29 mouse cellular contexts compared by ENCODE assay signal in the genomic region with DNA sequence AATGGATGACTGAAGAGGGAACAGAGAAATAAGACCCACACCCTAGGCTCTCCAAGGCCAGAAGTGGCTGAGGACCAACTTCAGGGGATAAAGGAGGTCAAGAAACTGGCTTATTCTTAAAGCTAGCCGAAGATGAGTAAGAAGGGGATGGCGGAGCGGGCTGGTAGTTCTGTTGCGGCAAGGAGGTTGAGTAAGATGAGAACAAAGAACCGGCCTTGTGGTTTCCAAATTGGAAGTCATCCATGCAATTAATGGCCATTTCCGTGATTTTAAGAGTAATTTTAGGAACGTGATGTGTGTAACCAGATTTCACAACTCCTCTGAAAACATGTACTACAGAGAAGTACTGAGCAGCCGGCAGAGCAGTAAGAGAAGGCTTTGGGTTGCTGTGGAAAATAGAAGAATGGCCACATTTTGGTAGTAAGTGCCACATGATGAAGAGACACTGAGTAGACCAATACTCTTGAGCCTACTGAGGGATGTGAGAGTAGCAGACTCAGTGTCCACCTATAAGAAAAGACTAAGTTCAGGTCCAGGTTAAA.
DNase-seq lines count a peak whose midpoint lies in the region; ATAC-seq lines count a peak whose summit lies in the region.
"Had no signal": no experiment of that assay in that cellular context is flagged by ENCODE, and none has a peak within 500 bp of the region (broad histone marks: within the 10 kb centered on the region; RNA-seq: fewer than 3 reads in every experiment).

No protein-coding gene starts in this region.

- H3K4me1 ChIP-seq in midbrain, embryonic 11.5 days (ENCODE audit: control insufficient read depth, insufficient read depth, low read length): no peaks in the 10 kb centered on the region
- no peaks in the 10 kb centered on the region for H3K4me1 ChIP-seq in midbrain, embryonic 16.5 days (ENCODE audit: control insufficient read depth, insufficient read depth, low read length)
- H3K4me1 ChIP-seq: embryonic facial prominence, embryonic 13.5 days; intestine, embryonic 15.5 days; liver, embryonic 15.5 days; lung, embryonic 15.5 days; midbrain, embryonic 12.5 days had no signal

- H3K36me3 ChIP-seq in midbrain, embryonic 11.5 days (ENCODE audit: control insufficient read depth, insufficient read depth, low read length): no peaks in the 10 kb centered on the region
- no peaks in the 10 kb centered on the region for H3K36me3 ChIP-seq in midbrain, embryonic 16.5 days (ENCODE audit: control insufficient read depth, insufficient read depth, low read length)
- H3K36me3 ChIP-seq: embryonic facial prominence, embryonic 13.5 days; intestine, embryonic 15.5 days; liver, embryonic 15.5 days; lung, embryonic 15.5 days; midbrain, embryonic 12.5 days had no signal

- H3K4me3 ChIP-seq in midbrain, embryonic 11.5 days (ENCODE audit: low read depth, low read length): no peak overlapping the region
- no peak overlapping the region for H3K4me3 ChIP-seq in midbrain, embryonic 16.5 days (ENCODE audit: low read depth, low read length)
- H3K4me3 ChIP-seq: embryonic facial prominence, embryonic 13.5 days; erythroblast, embryonic 14.5 days; gastrocnemius, adult 2 months; intestine, embryonic 15.5 days; layer of hippocampus, adult 2 months; liver, embryonic 15.5 days; lung, embryonic 15.5 days; midbrain, embryonic 12.5 days had no signal

- ATAC-seq in midbrain, embryonic 11.5 days (ENCODE audit: low FRiP score): no peak
- ATAC-seq in midbrain, embryonic 16.5 days: no peak
- ATAC-seq in granulocyte monocyte progenitor cell, adult 5-6 weeks (replicated peaks; ENCODE audit: poor library complexity, severe bottlenecking): peak; percentile 92
- no peak for ATAC-seq in erythroid progenitor cell, adult 5-6 weeks (replicated peaks; ENCODE audit: low FRiP score, poor library complexity, severe bottlenecking)
- ATAC-seq: forebrain, embryonic 14.5 days; hindbrain, embryonic 16.5 days; intestine, embryonic 15.5 days had no signal

- WGBS in midbrain, embryonic 11.5 days: 92% methylated on average over 8 of the region's 8 CpGs
- WGBS in midbrain, embryonic 16.5 days: 95% methylated on average over 8 of the region's 8 CpGs

- H3K4me2 ChIP-seq in midbrain, embryonic 11.5 days: no peak overlapping the region
- H3K4me2 ChIP-seq in midbrain, embryonic 16.5 days (ENCODE audit: low read length): no peak overlapping the region
- H3K4me2 ChIP-seq: embryonic facial prominence, embryonic 13.5 days; intestine, embryonic 15.5 days; liver, embryonic 15.5 days; lung, embryonic 15.5 days; midbrain, embryonic 12.5 days had no signal

- H3K9ac ChIP-seq in midbrain, embryonic 11.5 days (ENCODE audit: low read length): no peak overlapping the region
- H3K9ac ChIP-seq in midbrain, embryonic 16.5 days (ENCODE audit: low read depth, low read length): no peak overlapping the region
- H3K9ac ChIP-seq: embryonic facial prominence, embryonic 13.5 days; intestine, embryonic 15.5 days; liver, embryonic 15.5 days; lung, embryonic 15.5 days; midbrain, embryonic 12.5 days had no signal

- peak; percentile 2 for DNase-seq in adrenal gland, adult 2 months
- DNase-seq in adrenal gland, postnatal 10 days: no peak
- DNase-seq in midbrain, embryonic 11.5 days (ENCODE audit: low spot score, missing footprints): peak; percentile 51
- peak; percentile 2 for DNase-seq in skeletal muscle tissue, adult 2 months (ENCODE audit: low read depth, low spot score)
- no peak for DNase-seq in urinary bladder, adult 18-20 months (ENCODE audit: low spot score in 2 of 2)
- DNase-seq: adrenal gland, postnatal 36 days; cerebellum, adult 2 months; cerebellum, postnatal 25 days; gastrocnemius, adult 2 months; gastrocnemius, postnatal 36 days; heart, postnatal 14 days; kidney, adult 2 months; kidney, postnatal 36 days; liver; right cerebral cortex, postnatal 25 days; spleen, adult 18-20 months; thymus, postnatal 14 days had no signal

- no peaks in the 10 kb centered on the region for H3K9me3 ChIP-seq in midbrain, embryonic 11.5 days (ENCODE audit: control insufficient read depth, low read length)
- H3K9me3 ChIP-seq in midbrain, embryonic 16.5 days (replicated peaks; ENCODE audit: control insufficient read depth, low read length, poor library complexity, severe bottlenecking): no peaks in the 10 kb centered on the region
- H3K9me3 ChIP-seq: embryonic facial prominence, embryonic 13.5 days; intestine, embryonic 15.5 days; liver, embryonic 15.5 days; lung, embryonic 15.5 days; midbrain, embryonic 12.5 days had no signal

- H3K27ac ChIP-seq in midbrain, embryonic 11.5 days (ENCODE audit: low read depth, low read length): no peak overlapping the region
- no peak overlapping the region for H3K27ac ChIP-seq in midbrain, embryonic 16.5 days (ENCODE audit: low read length)
- H3K27ac ChIP-seq: embryonic facial prominence, embryonic 13.5 days; gastrocnemius, adult 2 months; intestine, embryonic 15.5 days; layer of hippocampus, adult 2 months; liver, embryonic 15.5 days; lung, embryonic 15.5 days; midbrain, embryonic 12.5 days had no signal

- H3K27me3 ChIP-seq in midbrain, embryonic 11.5 days (ENCODE audit: control insufficient read depth, insufficient read depth, low read length): no peaks in the 10 kb centered on the region
- no peaks in the 10 kb centered on the region for H3K27me3 ChIP-seq in midbrain, embryonic 16.5 days (ENCODE audit: control insufficient read depth, insufficient read depth, low read depth, low read length)
- H3K27me3 ChIP-seq: embryonic facial prominence, embryonic 13.5 days; intestine, embryonic 15.5 days; lung, embryonic 15.5 days; midbrain, embryonic 12.5 days had no signal

Comparison
In these comparisons a context has a peak if more than half of its experiments do, and no peak if none do; other contexts are left out.
1. DNase-seq: peak in adrenal gland, adult 2 months (single experiment), midbrain, embryonic 11.5 days (single experiment) and skeletal muscle tissue, adult 2 months (single experiment); none in adrenal gland, postnatal 10 days (single experiment) and urinary bladder, adult 18-20 months (0 of 2).